Mouse (Mus musculus) megakaryocyte, embryonic 14.5 days (primary cell): ENCODE results near the gene Xcr1. TPM values are rescaled to one million over a fixed set of nuclear protein-coding genes. Genes with fewer than 3 reads are reported as not detected.

ENCODE experiments used
- H3K27me3 ChIP-seq: replicated peaks from 2 replicates; pipeline ENCODE3; 2012; ENCODE audit warnings: inconsistent platforms
- H3K36me3 ChIP-seq: replicated peaks from 2 replicates; pipeline ENCODE3; 2012; ENCODE audit warnings: low read length, inconsistent platforms, mixed read lengths
- H3K4me1 ChIP-seq: 2 replicates; pipeline ENCODE4 v1.6.1; 2012; ENCODE audit warnings: inconsistent platforms
- H3K4me3 ChIP-seq: replicated peaks from 2 replicates; pipeline ENCODE3; 2012; ENCODE audit warnings: moderate library complexity, mild to moderate bottlenecking, inconsistent platforms
- H3K9me3 ChIP-seq: 2 replicates; pipeline ENCODE4 v1.6.1; 2012; ENCODE audit warnings: inconsistent platforms
- FLI1 ChIP-seq: IDR thresholded peaks from 2 replicates; pipeline ENCODE4 v1.6.1; 2012; ENCODE audit warnings: low read length, inconsistent platforms, mixed read lengths
- GATA1 ChIP-seq: IDR thresholded peaks from 3 replicates; pipeline ENCODE4 v1.6.1; 2012; ENCODE audit warnings: mixed read lengths, low read length, inconsistent platforms, borderline replicate concordance
- polyA plus RNA-seq: library from polyadenylated mRNA; stranded (reverse); fragments of >175 nt; gene quantifications from 2 replicates; pipeline ENCODE4 v1.2.3, GENCODE M21; 2012; ENCODE audit warnings: low replicate concordance; ENCODE audit not compliant: insufficient read depth

Xcr1 gene
- not detected in 2 replicates for polyA plus RNA-seq

GRCm38 (mm10) chr9:123861929-123862328 is at the start of gene Xcr1:
Gene Xcr1, minus strand, starts transcription at chr9:123862029.
- TF ChIP-seq GATA1 (no peak), FLI1 (no peak)
- Histone ChIP-seq H3K9me3 (no peaks in the 10 kb centered on the region), H3K36me3 (no peaks in the 10 kb centered on the region), H3K4me3 (no peak within 1 kb of the TSS), H3K4me1 (peaks cover 8% of the 10 kb centered on the region; the same call in 1 of the 2 replicates), H3K27me3 (peaks cover 5% of the 10 kb centered on the region)

- TF ChIP-seq FLI1: no peak
- TF ChIP-seq GATA1: no peak
- peaks cover 2% of the 10 kb centered on the region for H3K27me3 ChIP-seq
- peaks cover 27% of the 10 kb centered on the region for H3K4me1 ChIP-seq
- H3K36me3 ChIP-seq: no peaks in the 10 kb centered on the region
- H3K4me3 ChIP-seq: no peak overlapping the region
- H3K9me3 ChIP-seq: no peaks in the 10 kb centered on the region
These were observed 10.2 kb upstream of the Xcr1 start for GRCm38 (mm10) chr9:123872049-123872448.

GRCm38 (mm10) chr9:123869167-123869784 is 7.4 kb upstream of the Xcr1 start:
- TF ChIP-seq FLI1 (no peak), GATA1 (no peak)
- H3K27me3 ChIP-seq: peaks cover 7% of the 10 kb centered on the region
- no peak overlapping the region for H3K4me3 ChIP-seq
- H3K4me1 ChIP-seq: peaks cover 29% of the 10 kb centered on the region
- no peaks in the 10 kb centered on the region for H3K9me3 ChIP-seq
- H3K36me3 ChIP-seq: no peaks in the 10 kb centered on the region

- Histone ChIP-seq H3K4me3 (no peak overlapping the region), H3K4me1 (peaks cover 17% of the 10 kb centered on the region), H3K9me3 (no peaks in the 10 kb centered on the region), H3K36me3 (no peaks in the 10 kb centered on the region), H3K27me3 (peaks cover 5% of the 10 kb centered on the region)
- no peak for TF ChIP-seq GATA1
- no peak for TF ChIP-seq FLI1
These were observed 1.8 kb upstream of the Xcr1 start for GRCm38 (mm10) chr9:123863641-123864040.

- peaks cover 11% of the 10 kb centered on the region for H3K4me1 ChIP-seq
- TF ChIP-seq FLI1 (no peak), GATA1 (no peak)
- H3K36me3 ChIP-seq: no peaks in the 10 kb centered on the region
- peaks cover 5% of the 10 kb centered on the region for H3K27me3 ChIP-seq
- H3K9me3 ChIP-seq: no peaks in the 10 kb centered on the region
- H3K4me3 ChIP-seq: no peak overlapping the region
These were observed 1.2 kb upstream of the Xcr1 start for GRCm38 (mm10) chr9:123862895-123863616.

- Histone ChIP-seq H3K27me3 (no peaks in the 10 kb centered on the region), H3K36me3 (no peaks in the 10 kb centered on the region), H3K9me3 (no peaks in the 10 kb centered on the region), H3K4me1 (peaks cover 38% of the 10 kb centered on the region), H3K4me3 (no peak overlapping the region)
- TF ChIP-seq FLI1 (no peak), GATA1 (no peak)
These were observed 5.0 kb downstream of the Xcr1 start for GRCm38 (mm10) chr9:123856836-123857235.

- Histone ChIP-seq H3K4me3 (peak overlapping the region; percentile 89), H3K4me1 (peaks cover 64% of the 10 kb centered on the region), H3K36me3 (peaks cover 18% of the 10 kb centered on the region), H3K27me3 (no peaks in the 10 kb centered on the region), H3K9me3 (no peaks in the 10 kb centered on the region)
- no peak for TF ChIP-seq FLI1
- no peak for TF ChIP-seq GATA1
These were observed 9.1 kb downstream of the Xcr1 start for GRCm38 (mm10) chr9:123852449-123853390.

GRCm38 (mm10) chr9:123851713-123852448 is 9.9 kb downstream of the Xcr1 start, which contains the start of gene Fyco1:
Gene Fyco1, minus strand, starts transcription at chr9:123851899.
- H3K4me1 ChIP-seq: peaks cover 70% of the 10 kb centered on the region
- peaks cover 23% of the 10 kb centered on the region for H3K36me3 ChIP-seq

More at GRCm38 (mm10) chr9:123851713-123852448, 9.9 kb downstream of the Xcr1 start, which contains the start of gene Fyco1:
- TF ChIP-seq GATA1 (no peak), FLI1 (0 out of 2 replicates have a peak, but pooled peaks have one; percentile 13)
- Histone ChIP-seq H3K4me3 (peak within 1 kb of the TSS; percentile 96), H3K9me3 (no peaks in the 10 kb centered on the region), H3K27me3 (no peaks in the 10 kb centered on the region)
